Mouse (Mus musculus) forelimb bud, embryonic 11.5 days (tissue): Measurements from ENCODE around the gene Kcnq4.
A peak's percentile ranks its signal among the peaks of the same experiment; 100 is the strongest.

Experiments used
- DNase-seq: peaks from one replicate; pipeline ENCODE4 v3.0.0-alpha.2; 2012; ENCODE audit warnings: low read depth, low spot score

The Kcnq4 gene

DNA sequence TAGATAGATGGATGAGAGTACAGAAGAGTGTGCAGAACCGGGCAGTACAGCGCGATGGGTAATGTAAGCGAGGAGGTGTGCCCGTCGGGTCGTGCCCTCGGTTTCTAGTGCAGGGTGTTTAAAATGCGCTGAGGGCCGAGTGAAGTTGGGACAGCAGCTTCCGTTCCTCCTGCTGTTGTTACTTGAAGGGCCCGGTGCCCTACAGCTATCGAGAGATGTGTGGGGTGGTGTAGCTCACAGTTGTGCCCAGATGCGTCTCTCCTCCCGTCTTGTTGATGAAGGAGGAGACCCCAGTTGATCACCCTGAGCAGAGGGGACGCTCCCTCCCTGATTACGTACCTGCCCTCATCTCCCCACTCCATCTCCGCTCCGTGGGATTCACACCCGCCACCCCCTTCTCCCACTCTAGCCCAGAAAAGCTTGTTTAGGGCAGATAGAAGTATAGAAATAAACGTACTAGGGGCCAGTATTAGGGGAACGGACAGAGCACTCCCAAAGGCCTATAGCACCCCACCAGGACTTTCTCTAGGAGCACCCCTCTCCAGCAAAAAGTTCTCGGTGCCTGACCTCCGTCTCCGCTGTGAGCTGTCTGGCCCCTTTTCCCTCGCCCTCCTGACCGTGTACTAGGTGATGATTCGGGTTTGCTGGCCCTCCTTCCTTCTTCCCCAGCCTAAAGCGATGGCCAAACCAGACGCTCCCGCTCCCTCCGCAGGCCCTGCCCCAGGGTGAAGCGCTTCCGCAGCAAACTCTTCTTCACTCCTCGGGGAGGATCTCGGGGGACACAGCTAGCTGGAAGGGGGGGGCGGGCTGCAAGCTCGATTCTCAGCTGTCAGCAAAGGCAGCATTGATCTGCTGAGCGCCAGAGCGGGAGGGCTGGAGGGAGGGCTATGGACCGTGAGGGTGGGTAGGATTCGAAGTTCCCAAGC is at the start of gene Kcnq4:
TSS of gene Kcnq4 (minus strand) at position 672 of the 926 bp plus-strand sequence.
- no peak for DNase-seq

DNA sequence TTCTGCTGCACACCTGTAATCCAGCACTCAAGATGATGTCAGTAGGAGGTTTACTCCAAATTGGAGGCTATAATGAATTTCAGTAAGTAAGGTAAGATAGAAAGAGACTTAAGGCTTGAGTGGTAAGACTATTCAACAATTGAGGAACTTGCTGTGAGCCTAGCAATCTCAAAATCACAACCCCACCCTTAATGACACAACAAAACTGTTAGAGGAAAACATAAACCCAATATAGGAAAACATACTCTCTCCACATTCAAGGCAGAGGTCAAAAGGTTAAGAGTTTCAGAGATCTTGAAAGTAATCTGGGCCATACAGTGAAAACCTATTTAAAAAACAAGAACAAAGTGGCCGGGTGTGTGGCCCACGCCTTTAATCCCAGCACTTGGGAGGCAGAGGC is 48.3 kb upstream of the Kcnq4 start:
- no peak for DNase-seq

DNA sequence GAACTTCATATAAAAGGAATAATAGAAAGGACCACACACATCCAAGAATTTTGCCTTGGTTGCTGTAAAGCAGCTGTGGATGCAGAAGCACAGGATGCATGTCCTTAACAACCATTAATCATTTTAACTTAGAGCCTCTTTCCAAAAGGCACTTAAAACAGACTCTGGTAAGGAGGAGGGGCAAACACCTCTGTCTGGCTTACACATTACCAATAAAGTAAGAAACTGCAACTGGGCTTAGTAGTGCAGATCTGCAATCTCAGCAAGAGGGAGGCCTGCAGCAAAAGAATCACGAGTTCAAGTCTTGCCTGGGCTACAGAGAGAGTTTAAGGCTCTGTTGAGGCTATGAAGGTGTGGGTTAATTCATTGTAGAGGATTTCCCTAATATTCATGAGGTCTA is 47.2 kb upstream of the Kcnq4 start:
- DNase-seq: no peak

DNA sequence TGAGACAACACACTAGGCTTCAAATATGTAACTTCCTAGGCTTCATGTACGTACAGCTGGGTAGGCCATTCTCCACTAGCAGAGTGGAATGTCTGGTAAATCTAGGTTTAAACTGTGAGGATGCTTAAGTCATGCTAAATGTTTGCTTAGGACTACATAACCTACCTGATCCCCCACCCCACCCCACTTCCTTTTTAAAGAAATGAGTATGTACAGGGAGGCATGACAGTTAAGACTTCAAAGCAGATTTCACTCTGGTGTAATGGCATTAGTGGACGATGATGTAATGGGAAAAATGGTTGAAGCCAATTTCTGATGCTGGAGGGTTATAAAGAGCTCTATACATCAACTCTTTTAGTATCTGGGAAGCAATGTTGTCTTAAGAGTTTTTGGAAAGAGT is 44.5 kb upstream of the Kcnq4 start:
- DNase-seq: no peak

DNA sequence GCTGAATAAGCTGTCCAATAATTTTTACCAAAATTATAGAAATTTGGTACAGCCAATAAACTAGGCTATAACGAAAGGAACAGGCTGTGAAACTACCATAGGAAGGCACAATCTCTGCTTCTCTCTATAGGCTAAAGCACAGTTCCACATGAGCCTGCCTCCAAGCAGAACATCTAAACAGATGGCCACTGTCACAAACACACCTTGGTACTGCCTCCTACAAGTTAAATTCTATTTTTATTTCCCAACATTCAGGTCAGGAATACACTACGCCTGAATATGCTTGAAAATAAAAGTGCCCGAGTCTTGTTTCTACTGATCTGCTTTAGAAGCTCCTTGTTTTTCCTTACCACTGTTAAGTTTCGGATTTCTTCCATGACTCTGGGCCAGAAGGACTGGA is 41.6 kb upstream of the Kcnq4 start:
- DNase-seq: no peak

DNA sequence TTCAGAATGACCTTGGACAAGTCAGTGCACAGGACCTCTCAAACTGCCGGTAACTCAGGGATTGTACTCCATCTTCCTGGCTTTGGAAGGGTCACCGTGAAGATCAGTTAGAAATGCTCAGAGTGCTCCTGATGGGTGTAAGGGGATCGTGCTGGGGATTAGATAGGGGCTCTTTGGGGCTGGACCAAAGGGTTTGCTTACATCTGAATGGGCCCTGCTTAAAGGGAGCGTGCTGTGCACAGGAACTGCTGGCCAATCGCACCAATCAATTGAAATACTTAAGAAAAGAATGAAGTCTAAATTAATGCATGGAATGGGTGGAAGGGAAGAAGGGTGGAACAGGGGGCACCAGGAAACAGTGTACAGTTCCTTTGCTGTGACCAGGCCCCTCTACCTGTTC is 7.4 kb upstream of the Kcnq4 start:
- DNase-seq: no peak

DNA sequence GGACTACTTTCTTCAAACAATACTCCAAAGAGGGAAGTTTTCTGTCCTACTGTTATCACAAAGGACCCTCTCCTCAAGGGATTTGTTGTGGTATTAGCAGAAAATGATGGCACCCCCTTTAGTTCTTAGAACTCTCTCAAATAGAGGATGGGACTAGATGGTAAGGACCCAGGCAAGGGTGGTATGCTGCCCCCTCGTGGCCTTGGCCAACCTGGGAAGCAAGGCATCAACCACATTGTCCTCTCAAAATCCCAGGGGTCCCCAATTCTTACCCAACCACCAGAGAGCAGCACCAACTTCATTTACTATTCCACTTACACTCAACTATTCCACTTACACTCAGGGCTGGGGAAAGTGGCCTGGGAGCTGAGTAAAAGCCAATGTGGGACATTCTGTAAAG is 6.9 kb upstream of the Kcnq4 start:
- DNase-seq: peak; percentile 64

DNA sequence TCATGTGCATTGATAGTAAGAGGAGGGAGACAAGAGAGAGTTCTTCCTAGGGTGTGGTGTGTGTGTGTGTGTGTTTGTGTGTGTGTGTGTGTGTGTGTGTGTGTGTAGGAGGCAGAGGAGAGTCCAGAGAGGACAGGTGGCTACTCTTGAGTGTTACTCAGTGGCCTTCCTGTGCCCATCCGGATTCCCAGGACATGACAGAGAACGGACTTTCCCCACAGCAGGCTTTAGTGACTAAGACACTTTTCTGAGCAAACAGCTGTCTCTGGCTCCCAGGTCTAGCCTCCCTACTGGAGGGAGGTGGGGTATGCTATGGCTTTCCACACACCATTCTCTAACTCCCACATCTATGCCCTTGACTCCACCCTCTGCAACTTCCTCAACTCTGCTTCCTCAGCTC is 1.2 kb upstream of the Kcnq4 start:
- DNase-seq: no peak

DNA sequence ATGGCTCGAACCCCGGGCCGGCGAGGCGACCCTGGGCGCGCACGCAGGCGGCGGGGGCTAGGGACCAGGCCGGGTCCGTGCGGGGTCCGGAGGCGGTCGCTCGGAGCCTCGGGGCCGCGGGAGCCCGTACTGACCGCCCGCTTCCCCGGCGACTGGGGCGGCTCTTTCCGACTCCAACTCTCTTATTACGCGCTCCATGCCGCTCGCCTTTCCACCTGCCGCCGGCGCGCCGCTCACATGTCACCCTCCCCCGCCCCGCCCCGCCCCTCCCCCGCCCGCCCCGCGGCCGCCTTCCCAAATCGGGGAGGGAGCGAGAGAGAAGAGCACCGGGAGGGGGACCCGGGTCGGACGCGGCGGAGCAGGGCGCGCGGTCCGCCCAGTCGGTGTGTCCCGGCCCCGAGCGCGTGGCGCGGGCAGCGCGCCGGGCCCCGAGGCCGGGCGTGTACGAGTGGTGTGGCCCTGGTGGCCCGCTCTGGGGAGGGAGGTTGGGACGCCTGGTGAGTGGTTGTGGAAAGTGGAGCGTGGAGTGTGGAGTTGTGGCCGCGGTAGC is 1.1 kb downstream of the Kcnq4 start:
- DNase-seq: no peak

DNA sequence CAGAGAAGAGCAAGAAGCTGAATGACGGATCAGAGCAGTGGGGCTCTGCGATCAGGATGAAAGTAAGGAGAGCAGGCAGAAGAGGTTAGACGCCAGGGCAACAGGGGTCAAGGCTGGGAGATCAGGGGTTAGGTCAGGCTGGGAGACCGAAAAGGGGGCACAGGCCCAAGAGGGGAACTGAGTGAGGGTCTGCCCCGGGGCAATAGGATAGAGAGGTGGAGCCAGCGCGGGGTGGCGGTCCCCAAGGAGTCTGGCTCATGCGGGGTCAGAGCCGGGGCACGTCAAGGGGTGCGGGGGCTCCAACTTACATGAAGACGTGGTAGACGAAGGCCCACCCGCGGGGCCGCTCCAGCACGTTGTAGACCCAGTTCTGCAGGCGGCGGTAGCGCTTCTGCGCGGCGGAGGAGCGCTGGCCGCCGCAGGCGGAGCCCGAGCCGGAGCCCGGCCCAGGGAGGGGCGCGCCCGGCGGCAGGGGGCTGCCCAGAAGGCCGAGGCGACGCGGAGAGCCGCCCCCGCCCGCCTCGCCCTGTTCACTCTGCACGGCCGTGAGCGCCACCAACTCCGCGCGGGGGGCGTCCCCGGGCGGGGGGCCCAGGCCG is 1.8 kb downstream of the Kcnq4 start:
- DNase-seq: no peak

DNA sequence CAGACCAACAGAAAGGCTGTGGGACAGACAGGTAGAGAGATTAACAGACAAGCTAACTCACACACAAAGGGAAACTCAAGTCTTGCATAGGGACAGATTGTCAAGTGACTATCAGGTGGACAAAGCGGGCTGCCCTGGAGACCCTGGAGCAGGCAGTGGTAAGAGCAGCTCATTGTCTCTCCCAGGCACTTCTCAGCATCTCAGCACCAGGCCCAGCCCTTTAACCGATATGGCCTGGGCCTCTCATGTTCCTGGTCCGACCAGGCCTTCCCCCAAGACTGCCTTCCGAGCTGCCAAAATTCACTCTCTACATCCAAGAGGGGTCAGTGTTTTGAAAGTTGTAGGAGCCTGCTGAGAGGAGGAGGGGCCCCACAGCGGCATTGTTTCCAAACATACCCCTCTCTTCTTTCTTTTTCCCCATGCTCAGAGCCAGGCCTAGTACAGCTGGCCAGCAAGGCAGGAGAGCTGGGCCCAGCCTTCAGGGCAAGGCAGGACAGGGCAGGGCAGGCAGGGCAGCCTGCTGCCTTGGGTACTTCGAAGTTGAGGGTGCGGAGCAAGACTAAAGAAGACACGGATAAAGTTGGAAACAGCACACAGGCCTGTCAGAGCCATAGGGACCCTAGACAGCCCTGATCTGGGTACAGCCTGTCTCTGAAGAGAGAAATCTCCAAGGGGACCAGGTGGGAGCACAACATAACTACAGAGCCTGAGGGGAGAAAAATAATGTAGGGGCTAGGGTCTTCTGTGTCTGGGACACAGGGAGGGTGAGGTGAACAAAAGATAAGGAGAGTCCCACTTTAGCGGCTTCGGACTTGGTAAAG is 2.5 kb downstream of the Kcnq4 start:
- DNase-seq: no peak

DNA sequence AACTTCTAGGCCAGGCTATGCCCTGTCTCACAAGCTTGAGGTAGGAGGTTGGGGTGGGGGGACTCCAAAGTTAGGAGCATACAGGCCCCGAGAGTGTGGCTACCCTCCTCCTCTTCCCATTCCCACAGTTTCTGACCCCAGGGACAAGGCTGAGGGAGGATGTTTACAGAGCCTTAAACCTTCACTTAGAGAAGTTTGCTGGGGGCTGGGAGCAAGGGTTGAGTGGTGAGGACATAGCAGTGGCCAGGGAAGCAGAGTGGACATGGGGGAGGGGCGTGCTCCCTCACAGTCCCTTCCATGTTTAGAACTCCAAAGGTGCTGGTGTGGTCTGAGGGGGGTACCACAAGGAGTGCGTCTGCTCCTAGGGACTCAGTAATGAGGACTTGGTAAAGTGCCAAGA is 4.8 kb downstream of the Kcnq4 start:
- DNase-seq: no peak

DNA sequence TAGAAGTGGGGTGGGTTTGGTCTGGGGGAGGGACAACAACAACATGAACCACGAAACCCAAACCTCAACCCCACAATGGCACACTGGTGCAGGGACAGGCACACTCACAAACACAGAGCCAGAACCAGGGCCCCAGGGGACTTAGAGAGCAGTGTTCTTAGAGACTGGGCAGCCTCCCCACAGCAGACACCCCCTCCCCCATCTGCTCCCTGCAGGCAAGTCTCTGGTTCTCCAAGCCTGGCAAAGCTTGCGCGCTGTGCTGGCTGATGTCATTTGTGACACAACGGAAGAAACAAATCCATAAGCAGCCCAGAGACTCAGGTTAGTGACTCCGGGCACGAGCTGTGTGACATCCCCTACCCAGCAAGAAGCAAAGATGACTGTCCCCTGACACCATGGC is 7.1 kb downstream of the Kcnq4 start:
- DNase-seq: no peak

DNA sequence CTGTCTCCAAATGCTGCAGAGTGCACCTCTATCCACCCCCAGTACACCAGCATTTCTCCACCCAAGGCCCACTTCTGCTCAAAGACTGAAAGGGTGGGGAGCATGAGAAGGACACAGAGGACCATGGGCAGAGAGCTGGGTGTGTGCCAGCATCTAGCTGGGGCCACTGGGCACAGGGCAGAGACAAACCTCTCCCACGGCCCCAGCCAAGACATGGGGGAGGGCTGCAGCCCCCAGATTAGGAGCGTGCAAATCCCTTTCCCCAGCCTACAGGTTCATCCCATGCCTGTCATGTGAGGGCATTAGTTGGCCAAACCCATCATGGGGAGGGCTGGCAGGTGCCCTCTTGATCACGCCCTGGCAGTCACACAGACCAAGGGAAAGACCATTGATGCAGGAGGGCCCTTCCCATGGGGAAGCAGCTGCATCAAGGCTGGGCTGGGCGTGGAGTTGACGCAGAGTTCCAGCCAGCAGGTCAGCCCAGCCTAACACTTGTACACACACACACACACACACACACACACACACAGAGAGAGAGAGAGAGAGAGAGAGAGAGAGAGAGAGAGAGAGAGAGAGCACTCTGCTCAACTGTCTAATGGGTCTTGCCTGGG is 14.3 kb downstream of the Kcnq4 start:
- no peak for DNase-seq

DNA sequence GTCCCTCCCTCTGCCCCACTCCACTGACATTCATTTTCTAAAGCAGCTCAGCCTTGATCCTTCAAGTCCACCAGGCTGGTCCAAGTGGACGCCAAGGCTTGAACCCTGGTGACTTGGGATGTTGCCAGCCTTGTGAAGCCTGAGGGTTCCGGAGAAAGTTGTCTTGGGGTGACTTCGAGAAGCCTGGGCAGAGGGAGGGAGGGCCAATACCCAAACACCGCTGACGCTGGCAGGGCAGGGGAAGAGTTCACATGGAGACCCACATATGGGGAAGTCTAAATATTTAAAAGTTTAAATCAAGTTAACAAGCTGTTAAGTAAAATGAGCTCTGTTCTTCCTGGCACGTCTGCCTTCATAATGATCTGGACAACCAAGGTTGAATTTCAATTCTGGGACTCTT is 15.7 kb downstream of the Kcnq4 start:
- no peak for DNase-seq

DNA sequence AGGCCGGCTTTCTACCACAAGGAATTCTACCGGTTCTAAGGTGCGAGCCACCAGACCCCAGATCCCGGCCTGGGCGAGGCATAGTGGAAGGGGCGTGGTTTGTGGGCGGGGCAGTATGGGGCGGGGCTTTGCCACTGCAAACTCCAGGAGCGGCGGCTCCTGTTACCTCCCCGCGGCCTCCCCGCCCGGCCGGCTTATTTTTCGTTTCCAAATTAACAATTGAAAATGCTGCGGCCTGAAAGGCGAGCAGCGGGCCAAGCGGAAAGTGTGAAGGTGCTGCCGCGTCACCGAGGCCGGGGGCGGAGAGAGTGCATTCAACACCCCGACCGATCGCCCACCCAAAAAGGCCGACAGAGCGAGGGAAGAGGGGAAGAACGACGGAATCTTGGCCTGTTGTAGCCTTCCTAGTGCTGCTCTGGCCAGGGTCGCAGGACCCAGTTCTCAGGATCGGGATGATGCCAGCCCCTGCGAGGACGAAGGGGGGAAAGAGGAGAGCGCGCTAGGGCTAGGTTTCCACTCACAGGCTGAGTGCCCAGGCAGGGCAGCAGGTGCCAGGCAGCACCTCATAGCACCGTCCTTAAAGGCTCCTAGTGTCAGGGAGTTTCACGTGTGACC is 17.3 kb downstream of the Kcnq4 start:
- peak; percentile 70 for DNase-seq

DNA sequence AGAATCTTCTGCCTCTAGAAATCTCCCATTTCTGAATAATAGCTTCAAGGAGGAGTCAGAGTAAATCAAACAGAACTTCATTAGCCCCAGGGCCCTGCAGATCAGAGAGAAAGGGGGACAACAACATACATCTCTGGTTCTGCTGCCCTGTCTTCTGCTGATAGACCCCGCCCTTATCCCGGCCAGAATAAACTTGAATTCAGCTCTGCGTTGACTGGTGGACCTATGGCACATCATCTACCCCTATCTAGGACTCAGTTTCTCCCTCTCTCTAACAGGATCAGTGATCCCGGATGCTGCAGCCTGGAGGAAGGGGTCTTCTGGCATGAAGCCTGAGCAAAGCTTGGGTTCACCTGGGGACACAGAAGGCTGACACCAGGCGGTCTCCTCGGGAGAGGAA is 17.8 kb downstream of the Kcnq4 start:
- no peak for DNase-seq

DNA sequence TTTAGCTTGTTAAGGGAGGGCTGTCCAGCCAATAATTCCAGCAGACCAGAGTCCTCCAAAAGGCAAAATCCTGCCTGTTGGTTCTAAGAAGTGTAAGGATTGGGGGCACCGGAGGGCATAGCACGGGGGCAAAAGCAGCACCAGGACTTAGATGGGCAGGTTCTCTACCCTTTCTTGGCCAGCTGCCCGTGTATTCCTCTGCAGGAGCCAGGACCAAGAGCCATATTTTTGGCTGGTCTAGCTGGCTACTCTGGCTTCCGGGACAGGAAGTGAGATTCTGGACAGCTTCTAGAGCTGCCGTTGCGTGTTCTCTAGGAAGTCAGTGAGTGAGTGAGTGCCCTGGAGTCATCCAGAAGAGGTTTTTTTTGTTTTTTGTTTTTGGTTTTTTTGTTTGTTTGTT is 18.3 kb downstream of the Kcnq4 start:
- DNase-seq: no peak

DNA sequence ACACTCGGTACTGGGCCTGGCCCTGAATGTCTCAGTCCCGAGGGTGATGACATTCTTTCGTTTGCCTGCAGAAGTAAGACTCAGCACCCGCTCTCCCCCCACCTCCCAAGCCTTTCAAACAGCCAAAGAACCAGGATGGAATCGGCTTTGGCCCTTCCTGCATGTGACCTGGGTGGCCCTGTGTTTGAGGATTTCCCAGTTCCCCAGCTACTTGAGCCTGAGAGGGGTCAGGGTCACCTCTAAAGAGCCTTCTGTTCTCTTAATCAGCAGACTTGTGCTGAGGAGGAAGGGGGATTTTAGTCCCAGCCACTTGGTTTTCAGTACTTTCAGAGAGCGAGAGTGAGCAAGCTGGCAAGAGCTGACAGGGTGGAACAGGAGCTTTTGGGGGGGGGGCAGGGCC is 19.0 kb downstream of the Kcnq4 start:
- DNase-seq: no peak

DNA sequence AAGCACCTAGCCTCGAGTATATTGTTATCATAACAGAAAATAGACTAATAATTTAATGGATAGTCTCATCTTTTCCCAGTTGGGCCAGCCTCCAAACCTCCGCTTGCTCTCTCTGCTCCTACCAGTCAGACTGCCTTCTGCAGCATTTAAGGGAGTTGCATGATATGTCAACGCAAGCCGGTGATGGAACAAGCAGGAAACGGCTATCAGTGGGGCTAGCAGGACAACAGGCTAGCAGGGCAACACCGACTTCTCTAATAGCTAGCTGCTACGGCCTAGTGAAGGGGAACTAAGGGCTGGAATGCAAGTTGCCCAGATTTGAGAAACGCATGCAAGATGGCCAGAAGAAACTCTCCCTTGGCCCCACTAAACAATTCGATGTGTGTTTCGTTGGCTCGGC is 20.6 kb downstream of the Kcnq4 start:
- no peak for DNase-seq

DNA sequence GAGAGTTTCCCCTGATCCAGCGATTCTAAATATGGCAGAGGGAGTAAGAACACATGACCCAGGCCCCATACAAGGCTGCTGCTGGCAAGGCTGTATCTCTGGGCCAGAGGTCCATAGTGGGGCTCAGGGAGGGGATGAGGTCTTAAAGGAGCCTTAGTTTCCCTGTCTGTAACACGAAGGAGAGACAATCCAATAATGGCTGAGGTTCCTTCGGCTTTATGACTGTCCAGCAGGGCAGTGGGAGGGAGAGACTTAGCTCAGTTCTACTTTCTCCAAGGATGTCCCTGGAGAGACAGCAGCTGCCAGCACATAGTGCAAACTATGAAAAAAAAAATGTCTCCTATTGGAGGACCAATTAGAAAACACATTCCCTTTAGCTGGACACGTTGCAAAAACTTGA is 22.2 kb downstream of the Kcnq4 start:
- no peak for DNase-seq
